Mouse (Mus musculus) spleen, postnatal 10 days (tissue): ENCODE results near the gene Kpna7.
"Not testable (repeated sequence)": the region's sequence is repeated elsewhere in the genome, so short reads cannot be mapped to it uniquely, and the experiment has no call there.

Experiments
- DNase-seq, 2 experiments: peaks; one replicate each; pipeline ENCODE4 v3.0.0; 2021 to 2022; ENCODE audit warnings: low spot score in 2 of 2

Gene Kpna7

GRCm38 (mm10) chr5:145102706-145103105 lies 18.9 kb upstream of the Kpna7 start:
- no peak for DNase-seq

- not testable (repeated sequence) for DNase-seq
These were observed 17.6 kb upstream of the Kpna7 start for GRCm38 (mm10) chr5:145101451-145101850.

- DNase-seq, result no peak
These were observed 17.1 kb upstream of the Kpna7 start for GRCm38 (mm10) chr5:145100960-145101359.

DNA sequence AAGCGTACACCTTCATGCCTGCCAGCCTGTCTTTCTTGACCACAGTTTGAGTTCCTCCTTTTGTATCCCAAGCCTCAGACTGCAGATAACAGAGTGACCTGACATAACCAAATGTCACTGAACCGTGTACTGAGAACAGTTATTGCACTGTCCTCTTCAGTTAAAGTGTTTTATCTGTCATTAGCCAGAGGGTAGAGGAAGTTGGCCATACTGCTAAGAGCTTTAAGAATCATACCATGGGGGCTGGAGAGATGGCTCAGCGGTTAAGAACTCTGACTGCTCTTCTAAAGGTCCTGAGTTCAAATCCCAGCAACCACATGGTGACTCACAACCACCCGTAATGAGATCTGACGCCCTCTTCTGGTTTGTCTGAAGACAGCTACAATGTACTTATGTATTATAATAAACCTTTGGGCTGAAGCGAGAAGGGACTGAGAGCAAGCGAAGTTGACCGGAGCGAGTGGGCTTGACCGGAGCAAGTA lies 14.6 kb upstream of the Kpna7 start:
- no peak for DNase-seq

DNA sequence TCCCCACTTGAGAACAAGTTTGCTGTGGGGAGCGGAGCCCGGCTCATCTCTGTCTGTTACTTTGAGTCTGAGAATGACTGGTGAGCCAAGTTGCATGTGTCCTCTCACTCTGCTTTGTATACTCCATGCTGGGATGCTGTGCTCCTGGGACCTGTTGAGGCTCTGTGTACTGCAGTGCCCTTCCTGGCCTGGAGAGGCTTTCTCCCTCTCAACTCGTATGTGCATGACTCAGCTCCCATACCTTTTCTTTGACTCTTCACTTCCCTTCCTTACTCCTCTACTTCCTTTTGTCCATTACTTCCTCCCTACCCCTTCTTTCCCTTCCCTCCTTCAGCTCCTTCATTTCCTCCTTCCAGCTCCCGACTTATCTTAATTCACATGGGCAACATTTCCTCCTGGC lies 12.4 kb upstream of the Kpna7 start:
- DNase-seq, result no peak

GRCm38 (mm10) chr5:145089878-145090277 lies 6.0 kb upstream of the Kpna7 start:
- DNase-seq, result no peak

DNA sequence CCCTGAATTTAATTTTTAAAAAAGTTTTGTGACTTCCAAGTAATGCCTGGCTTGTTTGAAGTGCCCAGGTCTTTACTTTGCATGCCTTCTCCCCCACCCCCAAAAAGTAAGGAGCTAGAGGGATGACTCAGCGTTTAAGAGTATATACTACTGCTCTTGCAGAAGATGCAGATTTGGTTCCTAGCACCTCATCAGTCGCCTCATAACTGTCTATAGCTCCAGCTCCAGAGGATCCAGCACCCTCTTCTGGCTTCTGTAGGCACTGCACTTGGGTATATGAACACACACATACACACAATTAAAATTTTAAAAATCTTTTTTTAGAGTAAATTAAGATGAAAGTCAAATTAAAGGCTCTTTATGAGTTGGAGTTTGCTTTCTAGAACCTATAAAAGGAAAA lies 4.4 kb upstream of the Kpna7 start:
- no peak for DNase-seq

- no peak for DNase-seq
These were observed 992 bp upstream of the Kpna7 start for GRCm38 (mm10) chr5:145084822-145085221.

DNA sequence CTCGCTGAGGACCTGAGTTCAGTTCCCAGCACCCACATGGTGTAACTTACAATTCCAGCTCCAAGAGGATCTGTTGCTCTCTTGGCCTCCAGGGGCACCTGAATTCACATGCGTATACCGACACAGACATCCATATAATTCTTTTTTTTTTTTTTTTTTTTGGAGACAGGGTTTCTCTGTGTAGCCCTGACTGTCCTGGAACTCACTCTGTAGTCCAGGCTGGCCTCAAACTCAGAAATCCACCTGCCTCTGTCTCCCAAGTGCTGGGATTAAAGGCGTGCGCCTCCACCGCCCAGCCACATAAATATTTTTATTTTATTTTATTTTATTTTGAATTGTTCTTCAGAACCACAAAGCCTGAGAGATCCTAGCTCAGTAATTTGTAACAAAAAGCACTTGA lies 629 bp downstream of the Kpna7 start:
- DNase-seq, result not testable (repeated sequence)

- DNase-seq, result no peak
These were observed 1.8 kb downstream of the Kpna7 start for GRCm38 (mm10) chr5:145081866-145082613.

- DNase-seq, result no peak
These were observed 8.7 kb downstream of the Kpna7 start for GRCm38 (mm10) chr5:145075081-145075480.

GRCm38 (mm10) chr5:145071342-145071741 lies 12.5 kb downstream of the Kpna7 start:
- DNase-seq, result peak in 1 of 2 experiments; percentile 26

DNA sequence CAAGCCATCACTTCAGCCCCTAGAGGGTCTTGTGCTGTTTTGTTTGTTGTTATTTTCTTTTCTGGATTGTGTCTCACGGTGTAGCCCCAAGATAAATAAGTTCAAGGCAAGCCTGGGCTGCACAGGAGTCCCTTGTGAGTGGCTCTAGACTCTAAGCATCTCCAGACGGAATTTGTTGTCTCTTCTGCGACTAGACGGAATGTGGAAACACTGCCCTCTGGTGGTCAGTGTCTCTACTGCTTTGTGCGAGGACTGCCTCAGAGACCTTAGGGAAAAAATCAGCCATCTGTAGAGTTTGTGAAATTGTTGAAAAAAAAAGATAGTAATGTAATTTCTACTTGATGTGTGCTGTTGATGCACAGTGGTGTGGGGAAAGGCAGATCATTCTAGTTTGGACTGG lies 14.1 kb downstream of the Kpna7 start:
- peak; percentile 46 to 80 for DNase-seq

DNA sequence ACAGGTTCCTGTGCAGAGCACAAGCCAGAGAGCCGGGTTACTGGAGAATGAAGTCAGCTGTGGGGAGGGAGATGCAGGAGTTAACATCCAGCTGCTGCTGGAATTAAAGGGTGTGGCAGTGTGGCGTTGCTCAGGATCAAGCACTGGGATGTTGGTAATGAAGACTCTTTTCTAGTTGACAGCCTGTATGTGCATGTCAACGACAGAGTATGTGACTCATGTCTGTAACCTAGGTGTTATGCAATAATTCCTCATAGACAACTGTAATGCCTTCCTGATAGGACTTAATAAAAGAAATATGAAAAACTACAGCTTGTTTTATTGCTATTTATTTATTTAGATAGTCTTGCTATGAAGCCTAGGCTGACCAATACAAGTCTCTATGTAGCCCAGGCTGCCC lies 15.0 kb downstream of the Kpna7 start:
- no peak for DNase-seq

DNA sequence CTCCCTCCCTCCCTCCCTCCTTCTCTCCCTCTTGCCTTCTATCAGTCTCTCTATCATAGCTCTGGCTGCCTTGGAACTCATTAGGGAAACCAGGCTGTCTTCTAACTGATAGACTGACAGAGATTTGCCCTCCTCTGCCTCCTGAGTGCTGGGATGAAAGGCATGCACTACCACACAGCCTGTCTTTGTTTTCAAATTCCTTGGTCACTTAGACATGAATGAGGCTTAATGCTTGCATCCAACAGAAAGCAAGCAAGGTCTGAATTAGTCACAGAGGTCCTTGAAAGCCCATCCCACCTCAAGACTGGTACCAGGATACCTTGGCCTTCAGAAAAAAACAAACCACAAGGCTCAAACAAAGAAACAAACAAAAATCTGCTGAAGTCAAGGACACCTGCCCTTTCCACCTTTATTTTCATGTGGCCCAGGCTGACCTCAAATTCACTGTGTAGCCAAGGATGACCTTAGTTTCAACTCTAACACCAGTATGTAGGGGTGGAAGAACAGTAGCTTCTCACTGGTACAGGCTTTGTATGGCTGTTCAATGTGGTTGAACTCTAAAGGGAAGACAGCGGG lies 19.0 kb downstream of the Kpna7 start:
- DNase-seq, result no peak

GRCm38 (mm10) chr5:145059524-145059923 lies 24.3 kb downstream of the Kpna7 start:
- DNase-seq, result no peak

DNA sequence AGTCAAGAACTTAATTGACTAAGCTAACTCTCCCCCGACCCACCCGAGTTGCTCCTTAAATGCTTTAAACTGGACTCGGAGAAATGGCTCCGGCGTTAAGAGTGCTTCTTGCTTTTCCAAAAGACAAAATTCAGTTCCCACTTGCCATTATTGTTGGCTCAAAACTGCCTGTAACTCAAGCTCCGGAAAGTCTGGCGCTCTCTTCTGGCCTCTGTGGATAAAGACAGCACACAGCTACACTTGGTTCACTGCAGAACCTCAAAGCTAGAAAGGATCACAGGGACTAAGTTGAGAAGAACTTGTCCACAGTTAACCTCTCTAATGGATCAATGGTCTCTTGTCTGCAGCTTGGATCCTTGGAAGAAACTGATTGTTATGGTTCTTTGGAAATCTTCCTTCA lies 25.1 kb downstream of the Kpna7 start:
- no peak for DNase-seq

- DNase-seq, result no peak
These were observed 25.9 kb downstream of the Kpna7 start for GRCm38 (mm10) chr5:145057907-145058306.

DNA sequence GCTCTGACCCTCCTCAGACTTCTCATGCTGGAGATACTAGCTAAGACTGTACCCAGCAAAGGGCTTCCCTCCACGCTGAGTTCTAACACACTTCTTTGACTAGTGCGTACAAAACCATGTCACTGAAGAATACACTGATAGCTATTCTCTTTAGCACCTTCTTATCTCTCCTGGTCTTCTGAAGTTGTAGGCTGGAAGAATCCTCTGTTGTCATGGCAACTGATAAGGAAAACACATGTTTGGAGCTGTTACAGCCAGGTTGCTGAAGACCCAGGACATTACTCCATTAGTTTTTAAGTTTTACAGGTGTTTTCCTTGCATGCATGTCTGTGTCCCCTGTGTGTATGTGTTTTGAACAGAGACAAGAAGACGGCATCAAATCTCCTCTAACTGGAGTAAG lies 29.6 kb downstream of the Kpna7 start:
- DNase-seq, result not testable (repeated sequence)

GRCm38 (mm10) chr5:145042690-145043089 lies 41.1 kb downstream of the Kpna7 start, which contains the start of gene 1700018F24Rik:
Gene 1700018F24Rik, plus strand, starts transcription at chr5:145042990.
- DNase-seq, result not testable (repeated sequence)

DNA sequence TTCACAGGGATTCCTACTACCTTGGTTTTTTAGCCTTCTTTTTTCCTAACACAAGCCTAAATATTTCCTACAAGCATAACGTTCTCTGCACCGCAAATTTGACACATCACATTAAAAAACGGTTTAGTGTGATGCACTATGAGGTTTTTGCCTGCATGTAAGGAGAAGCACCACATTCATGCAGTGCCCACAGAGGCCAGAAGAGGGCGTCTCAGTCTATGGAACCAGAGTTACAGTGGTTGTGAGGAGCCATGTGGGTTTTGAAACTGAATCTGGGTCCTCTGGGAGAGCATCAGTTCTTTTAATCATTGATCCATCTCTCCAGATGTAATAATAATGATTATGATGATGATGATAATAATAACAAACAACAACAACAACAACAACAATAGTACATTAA lies 42.2 kb downstream of the Kpna7 start:
- peak; percentile 8 to 52 for DNase-seq

GRCm38 (mm10) chr5:145032391-145032790 lies 51.4 kb downstream of the Kpna7 start, which contains the start of gene Gm4871:
Gene Gm4871, minus strand, starts transcription at chr5:145032754.
- not testable (repeated sequence) for DNase-seq

GRCm38 (mm10) chr5:145030476-145030875 lies 53.4 kb downstream of the Kpna7 start:
- not testable (repeated sequence) for DNase-seq
